Mouse (Mus musculus) erythroblast, adult 5-6 weeks (primary cell): Measurements from ENCODE around the gene C130079G13Rik. TPM values are rescaled to one million over a fixed set of nuclear protein-coding genes. Genes with fewer than 3 reads are reported as not detected.
"Not testable (repeated sequence)": the region's sequence is repeated elsewhere in the genome, so short reads cannot be mapped to it uniquely, and the experiment has no call there.

Experiments used
- ATAC-seq: replicated peaks from 2 replicates; pipeline ENCODE4 v1.8.0; 2016; ENCODE audit warnings: moderate number of reproducible peaks, mild to moderate bottlenecking, moderate TSS enrichment, inconsistent platforms; ENCODE audit not compliant: poor library complexity, low FRiP score, severe bottlenecking
- total RNA-seq, 2 experiments: library from RNA; stranded (forward) in 1 of 2; stranded (reverse) in 1 of 2; fragments of 150-400 nt in 1 of 2; fragments of 200-764, 138-1000 nt in 1 of 2; gene quantifications; 2 replicates each; pipeline versions ENCODE4 v1.2.3 to v1.2.4; 2015 to 2017; ENCODE audit warnings: low replicate concordance in 2 of 2

Gene C130079G13Rik
- total RNA-seq (2015; ENCODE audit: low replicate concordance) (not detected in 2 replicates), total RNA-seq (2017; ENCODE audit: low replicate concordance) (0.09 TPM in 1 of 2 replicates, not detected in the other)

DNA sequence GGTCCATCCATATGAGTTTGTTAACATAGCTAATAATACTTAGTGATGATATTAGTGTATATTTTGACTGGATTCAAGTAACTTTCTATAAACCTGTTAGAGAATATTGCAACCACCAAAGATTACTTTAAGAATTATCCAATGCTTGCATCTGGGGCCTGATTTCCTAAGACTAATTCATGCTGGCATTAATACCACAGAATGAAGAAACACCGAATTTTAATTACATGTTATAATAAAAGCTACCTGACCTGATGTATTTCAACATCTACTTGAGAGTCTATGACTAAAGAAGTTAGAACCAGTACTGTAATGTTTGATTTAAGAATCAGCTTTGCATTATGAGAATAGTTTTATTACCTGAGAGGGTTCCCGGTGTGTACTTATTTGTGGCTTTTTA is at the start of gene C130079G13Rik:
Gene C130079G13Rik (plus strand): TSS at position 301 of the 400 bp plus-strand sequence.
- no peak for ATAC-seq

GRCm38 (mm10) chr3:59877601-59878000 is 47.4 kb upstream of the C130079G13Rik start:
- ATAC-seq = not testable (repeated sequence)

- not testable (repeated sequence) for ATAC-seq
These were observed 45.0 kb upstream of the C130079G13Rik start for GRCm38 (mm10) chr3:59879801-59880554.

DNA sequence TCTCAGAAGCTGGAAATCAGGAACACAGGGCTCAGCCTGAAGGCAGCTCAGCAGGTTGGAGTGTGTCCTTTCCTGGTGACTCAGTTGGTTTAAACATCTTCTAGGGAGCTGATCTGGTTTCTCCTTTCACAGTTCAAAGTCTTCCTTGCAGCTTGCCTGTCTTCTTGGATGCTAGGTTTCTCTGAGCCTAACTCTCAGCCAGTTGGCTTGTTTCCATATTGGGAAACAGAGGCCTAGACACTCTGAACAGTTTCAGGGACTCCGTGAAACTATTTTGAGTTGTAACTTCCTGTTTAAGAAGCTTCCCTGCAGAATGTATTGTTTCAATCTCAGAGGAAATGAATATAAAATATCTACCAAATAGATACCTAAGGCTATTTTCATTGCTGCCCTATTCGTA is 31.7 kb upstream of the C130079G13Rik start:
- no peak for ATAC-seq

GRCm38 (mm10) chr3:59934621-59935020 is 9.6 kb downstream of the C130079G13Rik start:
- no peak for ATAC-seq

- ATAC-seq = no peak
These were observed 22.4 kb downstream of the C130079G13Rik start for GRCm38 (mm10) chr3:59947294-59947950.

GRCm38 (mm10) chr3:59970891-59971290 is 45.9 kb downstream of the C130079G13Rik start:
- ATAC-seq = no peak

DNA sequence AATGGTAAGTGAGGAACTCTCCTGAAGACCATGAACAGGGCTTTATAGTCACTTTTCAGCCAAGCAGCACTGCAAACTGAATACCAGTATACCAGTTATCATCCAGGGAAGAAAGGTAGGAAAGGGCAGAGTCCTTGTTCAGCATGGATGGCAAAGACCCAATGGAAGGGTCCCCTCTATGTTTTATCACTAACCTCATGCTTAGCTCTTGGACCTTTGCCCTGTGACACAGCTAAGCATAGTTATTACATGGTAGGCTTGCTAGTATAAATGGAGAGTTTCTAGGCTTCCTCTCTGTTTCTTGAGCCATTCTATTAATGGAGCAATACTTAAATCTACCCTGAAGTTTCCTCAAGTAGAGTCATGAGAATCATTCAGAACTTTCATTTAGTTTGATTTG is 49.6 kb downstream of the C130079G13Rik start:
- no peak for ATAC-seq

Other genes starting within 250 kb of the C130079G13Rik start
- gene Gm5538, start 195.4 kb upstream of the C130079G13Rik start, total RNA-seq (2015; ENCODE audit: low replicate concordance) = not detected in 2 replicates
- not detected in 2 replicates for gene Gm5538, start 195.4 kb upstream of the C130079G13Rik start, total RNA-seq (2017; ENCODE audit: low replicate concordance)
- gene Gm8298, start 64.2 kb upstream of the C130079G13Rik start, total RNA-seq (2015; ENCODE audit: low replicate concordance) = not detected in 2 replicates
- gene Gm8298, start 64.2 kb upstream of the C130079G13Rik start, total RNA-seq (2017; ENCODE audit: low replicate concordance) = not detected in 2 replicates
- not detected in 2 replicates for gene Aadacl2, start 81.5 kb downstream of the C130079G13Rik start, total RNA-seq (2015; ENCODE audit: low replicate concordance)
- gene Aadacl2, start 81.5 kb downstream of the C130079G13Rik start, total RNA-seq (2017; ENCODE audit: low replicate concordance) = not detected in 2 replicates
- not detected in 2 replicates for gene Aadac, start 100.5 kb downstream of the C130079G13Rik start, total RNA-seq (2015; ENCODE audit: low replicate concordance)
- not detected in 2 replicates for gene Aadac, start 100.5 kb downstream of the C130079G13Rik start, total RNA-seq (2017; ENCODE audit: low replicate concordance)
- gene Sucnr1, start 156.7 kb downstream of the C130079G13Rik start, total RNA-seq (2015; ENCODE audit: low replicate concordance) = not detected in 2 replicates
- gene Sucnr1, start 156.7 kb downstream of the C130079G13Rik start, total RNA-seq (2017; ENCODE audit: low replicate concordance) = 1.3 TPM in 1 of 2 replicates, not detected in the other